13 mouse cellular contexts compared by ENCODE assay signal in genomic region chr10:22306452-22306851, GRCm38 (mm10). TPM values are rescaled to one million over a fixed set of nuclear protein-coding genes. Genes with fewer than 3 reads are reported as not detected.
A peak's percentile ranks its signal among the peaks of the same experiment; 100 is the strongest.
DNase-seq lines count a peak whose midpoint lies in the region; ATAC-seq lines count a peak whose summit lies in the region.
"Had no signal": no experiment of that assay in that cellular context is flagged by ENCODE, and none has a peak within 500 bp of the region (broad histone marks: within the 10 kb centered on the region; RNA-seq: fewer than 3 reads in every experiment).

No protein-coding gene starts in this region.

- peak; percentile 45; the same call in 1 of the 2 replicates for ATAC-seq in heart, embryonic 16.5 days (replicated peaks; ENCODE audit: extremely low read depth, insufficient read depth, low FRiP score)
- ATAC-seq in heart, embryonic 11.5 days (replicated peaks; ENCODE audit: insufficient number of reproducible peaks, low FRiP score, low TSS enrichment) = no peak
- ATAC-seq in kidney, embryonic 14.5 days (ENCODE audit: low FRiP score, low TSS enrichment) = no peak
- ATAC-seq: forebrain, embryonic 14.5 days had no signal

- no peaks in the 10 kb centered on the region for H3K9me3 ChIP-seq in heart, embryonic 16.5 days (replicated peaks; ENCODE audit: control insufficient read depth, low read length)
- no peaks in the 10 kb centered on the region for H3K9me3 ChIP-seq in heart, embryonic 11.5 days (replicated peaks; ENCODE audit: control insufficient read depth, low read length)
- H3K9me3 ChIP-seq in kidney, embryonic 14.5 days (ENCODE audit: control insufficient read depth, low read length) = no peaks in the 10 kb centered on the region
- H3K9me3 ChIP-seq: hindbrain, embryonic 12.5 days; limb, embryonic 10.5 days; neural tube, embryonic 13.5 days had no signal

- DNase-seq in c-Kit-positive CD71-positive TER-119-negative erythroid progenitor cells, embryonic 14.5 days (ENCODE audit: low read depth) = peak; percentile 27
- DNase-seq in lung, postnatal 4 days = peak; percentile 13 to 19
- DNase-seq in thymus, postnatal 0 days (ENCODE audit: low spot score) = peak; percentile 86
- DNase-seq in right cerebral cortex, adult 18-20 months = no peak
- DNase-seq in ovary, adult 18-20 months (ENCODE audit: low spot score) = no peak
- DNase-seq: cerebellum, adult 9-10 months had no signal

- H3K9ac ChIP-seq in heart, embryonic 16.5 days (ENCODE audit: low read length) = no peak overlapping the region
- H3K9ac ChIP-seq in heart, embryonic 11.5 days (ENCODE audit: low read depth, low read length) = no peak overlapping the region
- no peak overlapping the region for H3K9ac ChIP-seq in kidney, embryonic 14.5 days (ENCODE audit: low read depth, low read length)
- H3K9ac ChIP-seq: hindbrain, embryonic 12.5 days; neural tube, embryonic 13.5 days had no signal

- H3K36me3 ChIP-seq in heart, embryonic 16.5 days (ENCODE audit: control insufficient read depth, insufficient read depth) = no peaks in the 10 kb centered on the region
- no peaks in the 10 kb centered on the region for H3K36me3 ChIP-seq in heart, embryonic 11.5 days (ENCODE audit: control insufficient read depth, insufficient read depth, low read length)
- no peaks in the 10 kb centered on the region for H3K36me3 ChIP-seq in kidney, embryonic 14.5 days (ENCODE audit: control insufficient read depth, insufficient read depth, low read length)
- H3K36me3 ChIP-seq: hindbrain, embryonic 12.5 days; limb, embryonic 10.5 days; neural tube, embryonic 13.5 days had no signal

- H3K27ac ChIP-seq in heart, embryonic 16.5 days (ENCODE audit: low read length) = no peak overlapping the region
- no peak overlapping the region for H3K27ac ChIP-seq in heart, embryonic 11.5 days (ENCODE audit: low read depth, low read length)
- H3K27ac ChIP-seq in kidney, embryonic 14.5 days (ENCODE audit: low read depth, low read length) = no peak overlapping the region
- H3K27ac ChIP-seq: hindbrain, embryonic 12.5 days; limb, embryonic 10.5 days; neural tube, embryonic 13.5 days had no signal

- H3K27me3 ChIP-seq in heart, embryonic 16.5 days (ENCODE audit: control insufficient read depth, insufficient read depth, low read length) = no peaks in the 10 kb centered on the region
- no peaks in the 10 kb centered on the region for H3K27me3 ChIP-seq in heart, embryonic 11.5 days (ENCODE audit: control insufficient read depth, insufficient read depth, low read length)
- no peaks in the 10 kb centered on the region for H3K27me3 ChIP-seq in kidney, embryonic 14.5 days (ENCODE audit: control insufficient read depth, insufficient read depth, low read length)
- H3K27me3 ChIP-seq: hindbrain, embryonic 12.5 days; neural tube, embryonic 13.5 days had no signal

- 46% methylated on average over 4 of the region's 4 CpGs for WGBS in heart, embryonic 16.5 days
- WGBS in heart, embryonic 11.5 days (ENCODE audit: insufficient replicate concordance) = 48% methylated on average over 4 of the region's 4 CpGs
- 60% methylated on average over 4 of the region's 4 CpGs for WGBS in kidney, embryonic 14.5 days

- H3K4me1 ChIP-seq in heart, embryonic 16.5 days (ENCODE audit: control insufficient read depth, insufficient read depth, low read length) = no peaks in the 10 kb centered on the region
- no peaks in the 10 kb centered on the region for H3K4me1 ChIP-seq in heart, embryonic 11.5 days (ENCODE audit: control insufficient read depth, insufficient read depth, low read length)
- H3K4me1 ChIP-seq in kidney, embryonic 14.5 days (ENCODE audit: control insufficient read depth, insufficient read depth, low read length) = no peaks in the 10 kb centered on the region
- H3K4me1 ChIP-seq: hindbrain, embryonic 12.5 days; limb, embryonic 10.5 days; neural tube, embryonic 13.5 days had no signal

- no peak overlapping the region for H3K4me3 ChIP-seq in heart, embryonic 16.5 days (ENCODE audit: low read length)
- H3K4me3 ChIP-seq in heart, embryonic 11.5 days (ENCODE audit: low read depth, low read length) = no peak overlapping the region
- no peak overlapping the region for H3K4me3 ChIP-seq in kidney, embryonic 14.5 days (ENCODE audit: low read length)
- H3K4me3 ChIP-seq: hindbrain, embryonic 12.5 days; limb, embryonic 10.5 days; neural tube, embryonic 13.5 days had no signal

- H3K4me2 ChIP-seq in heart, embryonic 16.5 days (ENCODE audit: low read depth, low read length) = no peak overlapping the region
- H3K4me2 ChIP-seq in heart, embryonic 11.5 days = no peak overlapping the region
- no peak overlapping the region for H3K4me2 ChIP-seq in kidney, embryonic 14.5 days (replicated peaks; ENCODE audit: low read depth, low read length)
- H3K4me2 ChIP-seq: hindbrain, embryonic 12.5 days; neural tube, embryonic 13.5 days had no signal

RNA-seq across cellular contexts. Expression of gene Raet1d, which starts 53.9 kb away (rescaled TPM):
- polyA plus RNA-seq in heart, embryonic 16.5 days (2015; fragmentation: Nextera tagmentation; extraction: Ambion mirVana) = 3.9 and 4.7 TPM in 2 replicates
- polyA plus RNA-seq in heart, embryonic 11.5 days (2014; fragmentation: Nextera tagmentation; extraction: Ambion mirVana) = 13.4 and 14.8 TPM in 2 replicates
- polyA plus RNA-seq in thymus, postnatal 0 days (2015; fragmentation: Nextera tagmentation; extraction: Ambion mirVana) = 0.56 and 0.58 TPM in 2 replicates
- 15.9 and 21.1 TPM in 2 replicates for polyA plus RNA-seq in kidney, embryonic 14.5 days (2014; fragmentation: Nextera tagmentation; extraction: Ambion mirVana)

Comparison
In these comparisons a context has a peak if more than half of its experiments do, and no peak if none do; other contexts are left out.
1. DNase-seq: peak in c-Kit-positive CD71-positive TER-119-negative erythroid progenitor cells, embryonic 14.5 days (single experiment), lung, postnatal 4 days (2 of 2) and thymus, postnatal 0 days (single experiment); none in right cerebral cortex, adult 18-20 months (single experiment) and ovary, adult 18-20 months (single experiment).